Mouse (Mus musculus) spleen, adult 2 months (tissue): ENCODE measurements at regions not wholly inside any gene's neighbourhood (a gene's known extent, or its start where the extent isn't known, plus 50 kb on each side); places are given as distances from the start of the nearest gene placed in this dataset.

Experiments
- CTCF ChIP-seq: fragments of 200-500 bp; IDR thresholded peaks from 2 replicates; pipeline ENCODE4 v1.5.1; 2011; ENCODE audit warnings: mild to moderate bottlenecking, inconsistent platforms; ENCODE audit not compliant: insufficient read depth, insufficient read length, insufficient replicate concordance; ENCODE audit errors: extremely low read depth
- POLR2A ChIP-seq: fragments of 200-500 bp; IDR thresholded peaks from 2 replicates; pipeline ENCODE4 v1.6.1; 2011; ENCODE audit warnings: low read depth, low read length, inconsistent platforms

- no peak for TF ChIP-seq CTCF
- no peak for TF ChIP-seq POLR2A
These were observed 164.9 kb upstream of the Kbtbd8 start for GRCm38 (mm10) chr6:94951971-94952768.
